Mouse (Mus musculus) bone marrow, adult 2 months (tissue): ENCODE measurements at regions not wholly inside any gene's neighbourhood (a gene's known extent, or its start where the extent isn't known, plus 50 kb on each side); places are given as distances from the start of the nearest gene placed in this dataset.

Experiments
- H3K27ac ChIP-seq: fragments of 200-500 bp; 2 replicates; pipeline ENCODE4 v1.5.1; 2012; ENCODE audit warnings: low read depth, mild to moderate bottlenecking, control low read depth, inconsistent platforms, low read length; ENCODE audit not compliant: control insufficient read depth, poor library complexity, insufficient read depth
- H3K4me1 ChIP-seq: fragments of 200-500 bp; 2 replicates; pipeline ENCODE4 v1.6.1; 2011; ENCODE audit warnings: low read length; ENCODE audit not compliant: control insufficient read depth, insufficient read depth
- H3K4me3 ChIP-seq: fragments of 200-500 bp; replicated peaks from 2 replicates; pipeline ENCODE3; 2011; ENCODE audit warnings: mild to moderate bottlenecking, low read depth, low read length, control low read depth; ENCODE audit not compliant: control insufficient read depth
- CTCF ChIP-seq: fragments of 200-500 bp; IDR thresholded peaks from 2 replicates; pipeline ENCODE4 v1.5.1; 2011; ENCODE audit warnings: low read length, control low read depth; ENCODE audit not compliant: control insufficient read depth, insufficient read depth
- POLR2A ChIP-seq: fragments of 200-500 bp; IDR thresholded peaks from 2 replicates; pipeline ENCODE4 v1.6.1; 2011; ENCODE audit warnings: low read depth, mild to moderate bottlenecking, control low read depth, low read length, borderline replicate concordance; ENCODE audit not compliant: control insufficient read depth
- WGBS: fragments of 180-500 bp; shearing (Covaris S2); methylation state at CpG from one replicate; pipeline ENCODE4 v1.1.7; 2018; 5-methylcytosine and 5-hydroxymethylcytosine counted together

- no peak overlapping the region for H3K4me3 ChIP-seq
- TF ChIP-seq POLR2A (no peak), CTCF (no peak)
- no peak overlapping the region for H3K27ac ChIP-seq
- 82% methylated on average over 13 of the region's 13 CpGs for WGBS
- H3K4me1 ChIP-seq = no peaks in the 10 kb centered on the region
Measured at GRCm38 (mm10) chr4:137147795-137148194, 99.2 kb upstream of the Zbtb40 start.

DNA sequence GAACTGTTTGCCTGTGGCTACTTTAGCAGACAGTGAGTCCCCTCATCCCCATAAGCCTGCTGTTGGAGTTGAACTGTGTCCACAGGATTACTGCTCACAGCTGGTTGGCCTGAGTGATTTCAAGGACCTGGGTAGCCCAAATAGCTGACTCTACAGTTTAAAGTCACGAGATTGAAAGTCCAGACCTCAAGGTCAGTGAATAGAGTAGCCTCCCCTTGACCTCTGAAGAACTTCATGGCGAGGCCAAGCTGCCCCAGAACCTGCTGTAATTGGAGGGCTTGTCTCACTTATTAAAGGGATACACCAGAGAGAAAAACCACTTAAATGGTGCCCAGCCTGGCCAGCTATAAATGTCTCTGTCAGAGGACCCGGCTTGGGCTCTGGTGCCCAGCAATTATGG is 97.7 kb upstream of the Zbtb40 start:
- no peak for TF ChIP-seq CTCF
- no peak for TF ChIP-seq POLR2A
- Histone ChIP-seq H3K4me1 (no peaks in the 10 kb centered on the region), H3K27ac (no peak overlapping the region), H3K4me3 (no peak overlapping the region)
- 66% methylated on average over 3 of the region's 3 CpGs for whole genome bisulfite sequencing

DNA sequence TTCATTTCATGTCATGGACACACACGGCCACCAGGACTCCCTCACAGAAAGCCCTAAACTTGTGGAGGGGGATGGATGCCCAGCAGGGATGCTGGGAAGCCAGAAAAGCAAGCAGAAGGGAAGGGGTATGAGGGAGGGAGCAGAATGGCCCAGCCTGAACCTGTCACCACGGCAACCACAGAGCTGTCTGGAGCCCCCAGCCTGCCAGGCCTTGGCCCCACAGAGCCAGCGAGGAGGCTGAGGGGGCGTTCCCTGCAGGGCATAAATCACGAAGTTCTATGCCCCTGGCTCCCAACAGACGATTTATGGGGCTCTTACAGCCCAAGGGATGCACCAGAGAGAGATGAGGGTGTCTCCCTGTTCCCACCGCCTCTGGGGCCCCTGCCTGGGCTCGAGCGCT is 93.7 kb upstream of the Zbtb40 start:
- Histone ChIP-seq H3K4me1 (no peaks in the 10 kb centered on the region), H3K27ac (no peak overlapping the region), H3K4me3 (no peak overlapping the region)
- no peak for TF ChIP-seq CTCF
- TF ChIP-seq POLR2A = no peak
- WGBS = 42% methylated on average over 9 of the region's 9 CpGs

DNA sequence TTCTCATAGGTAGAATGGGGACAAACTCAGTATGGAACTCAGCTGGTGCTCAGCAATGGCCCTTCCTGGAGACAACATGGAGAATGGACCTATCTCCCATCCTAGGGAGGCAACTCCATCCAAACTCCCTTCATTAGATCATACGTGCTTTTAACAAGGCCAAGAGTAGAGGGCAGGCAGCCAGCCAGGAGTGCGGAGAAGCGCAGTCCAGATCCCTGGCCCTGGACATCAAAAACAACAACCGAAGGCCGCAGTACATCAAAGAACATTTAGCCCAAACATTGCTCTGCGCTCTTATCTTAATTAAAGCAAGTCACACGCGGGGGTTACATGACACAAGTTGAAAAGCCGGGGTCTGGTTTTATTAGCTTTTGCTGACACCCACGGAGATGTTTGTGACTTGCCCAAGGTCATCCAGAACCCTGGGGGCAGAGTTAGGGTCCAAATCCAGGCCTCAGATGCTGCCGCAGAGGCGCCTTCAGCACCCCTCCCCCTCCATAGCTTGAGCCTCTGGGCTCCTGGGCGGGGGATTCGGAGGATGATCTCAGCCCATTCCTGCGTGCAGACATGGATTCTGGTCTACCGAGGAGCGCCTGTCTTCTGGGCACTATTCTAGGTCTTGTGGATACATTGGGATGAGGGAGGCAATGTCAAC is 90.6 kb upstream of the Zbtb40 start:
- 83% methylated on average over 17 of the region's 17 CpGs for WGBS
- Histone ChIP-seq H3K4me3 (no peak overlapping the region), H3K27ac (no peak overlapping the region), H3K4me1 (no peaks in the 10 kb centered on the region)
- TF ChIP-seq POLR2A (no peak), CTCF (no peak)

DNA sequence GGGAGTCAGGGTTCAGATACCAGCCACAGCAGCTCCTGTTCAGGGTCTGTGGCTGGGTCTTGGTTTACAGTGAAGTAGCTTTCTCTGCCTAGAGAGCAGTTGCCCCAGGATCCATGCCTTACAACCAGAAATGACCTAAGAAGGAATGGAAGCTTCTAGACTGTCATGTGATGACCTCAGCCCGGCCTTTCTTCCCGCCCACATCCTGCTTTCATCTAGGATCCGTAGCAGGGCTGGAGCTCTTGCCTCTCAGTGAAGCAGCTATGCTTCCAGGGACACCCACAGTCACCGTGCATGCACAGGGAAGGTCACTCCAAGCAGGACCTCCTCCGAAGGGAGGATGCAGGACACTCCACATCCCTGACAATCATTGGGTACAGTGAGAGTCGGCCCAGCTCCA is 89.5 kb upstream of the Zbtb40 start:
- WGBS = 64% methylated on average over 6 of the region's 6 CpGs
- Histone ChIP-seq H3K27ac (no peak overlapping the region), H3K4me3 (no peak overlapping the region), H3K4me1 (no peaks in the 10 kb centered on the region)
- no peak for TF ChIP-seq CTCF
- TF ChIP-seq POLR2A = no peak

DNA sequence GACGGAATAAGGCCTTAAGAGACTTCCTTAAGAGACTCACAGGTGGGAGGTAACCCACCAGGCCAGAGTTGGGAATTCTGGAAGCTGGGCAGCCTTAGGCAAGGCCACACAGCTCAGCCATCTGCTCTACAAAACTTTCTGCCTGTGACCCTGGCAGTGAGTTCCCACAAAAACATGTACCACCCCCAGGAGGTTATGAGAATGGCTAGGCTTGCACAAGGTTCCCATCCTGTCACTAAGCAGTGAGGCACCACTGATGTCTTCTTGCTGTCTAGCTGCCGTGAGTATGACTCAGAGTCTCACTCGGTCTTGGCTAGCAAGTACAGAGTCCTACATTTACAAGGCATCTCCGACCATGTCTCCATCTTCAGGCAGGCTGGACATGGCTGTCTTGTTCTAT is 87.7 kb upstream of the Zbtb40 start:
- H3K27ac ChIP-seq = no peak overlapping the region
- H3K4me3 ChIP-seq = no peak overlapping the region
- H3K4me1 ChIP-seq = no peaks in the 10 kb centered on the region
- WGBS = 69% methylated on average over 4 of the region's 4 CpGs
- no peak for TF ChIP-seq POLR2A
- TF ChIP-seq CTCF = no peak

DNA sequence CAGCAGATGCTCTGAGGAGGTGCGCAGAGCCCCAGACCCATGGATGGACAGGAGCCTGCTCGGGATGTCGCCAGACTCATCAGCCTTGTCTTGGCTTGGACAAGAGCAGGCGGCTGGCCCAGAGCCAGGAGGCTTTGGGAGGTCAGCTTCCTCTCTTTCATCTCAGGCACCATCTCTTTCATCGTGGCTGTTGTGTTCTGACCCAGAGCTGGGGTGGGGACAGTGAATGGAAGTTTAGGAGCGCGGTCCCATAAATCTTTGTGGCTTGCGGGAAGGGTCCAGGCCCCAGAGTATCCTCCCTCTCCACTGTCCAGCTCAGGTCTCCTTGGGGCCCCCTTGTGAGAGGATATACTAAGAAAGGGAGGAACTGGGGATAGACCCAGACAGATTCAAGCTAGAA is 87.2 kb upstream of the Zbtb40 start:
- H3K27ac ChIP-seq = no peak overlapping the region
- no peaks in the 10 kb centered on the region for H3K4me1 ChIP-seq
- TF ChIP-seq POLR2A = no peak
- no peak for TF ChIP-seq CTCF
- 77% methylated on average over 8 of the region's 8 CpGs for WGBS
- H3K4me3 ChIP-seq = no peak overlapping the region

DNA sequence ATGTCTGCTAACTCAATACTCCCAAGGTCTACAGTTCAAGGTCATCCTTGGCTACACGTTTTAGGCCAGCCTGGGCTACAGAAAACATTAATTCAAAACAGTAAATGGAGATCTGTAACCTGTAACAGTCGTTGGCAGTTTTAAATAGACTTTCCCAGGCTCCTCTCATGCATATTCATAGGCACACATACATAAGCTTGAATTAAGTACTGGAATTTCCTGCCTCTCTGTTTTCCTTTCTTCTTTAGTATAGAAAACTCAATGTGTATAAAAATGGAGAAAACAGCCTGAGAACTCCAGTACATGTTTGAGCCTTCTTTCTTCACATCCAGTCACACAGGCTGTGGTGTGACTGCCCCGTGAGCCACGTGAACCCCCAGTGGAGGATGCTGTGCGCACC is 86.0 kb upstream of the Zbtb40 start:
- H3K4me1 ChIP-seq = no peaks in the 10 kb centered on the region
- 57% methylated on average over 5 of the region's 5 CpGs for WGBS
- no peak for TF ChIP-seq CTCF
- no peak for TF ChIP-seq POLR2A
- no peak overlapping the region for H3K27ac ChIP-seq
- H3K4me3 ChIP-seq = no peak overlapping the region

- WGBS = 79% methylated on average over 13 of the region's 13 CpGs
- TF ChIP-seq POLR2A = no peak
- TF ChIP-seq CTCF = no peak
- Histone ChIP-seq H3K4me3 (no peak overlapping the region), H3K4me1 (no peaks in the 10 kb centered on the region), H3K27ac (no peak overlapping the region)
Measured at GRCm38 (mm10) chr4:137133789-137134188, 85.2 kb upstream of the Zbtb40 start.
